Comparison of ENCODE assay signal across 9 mouse cellular contexts in the genomic region with DNA sequence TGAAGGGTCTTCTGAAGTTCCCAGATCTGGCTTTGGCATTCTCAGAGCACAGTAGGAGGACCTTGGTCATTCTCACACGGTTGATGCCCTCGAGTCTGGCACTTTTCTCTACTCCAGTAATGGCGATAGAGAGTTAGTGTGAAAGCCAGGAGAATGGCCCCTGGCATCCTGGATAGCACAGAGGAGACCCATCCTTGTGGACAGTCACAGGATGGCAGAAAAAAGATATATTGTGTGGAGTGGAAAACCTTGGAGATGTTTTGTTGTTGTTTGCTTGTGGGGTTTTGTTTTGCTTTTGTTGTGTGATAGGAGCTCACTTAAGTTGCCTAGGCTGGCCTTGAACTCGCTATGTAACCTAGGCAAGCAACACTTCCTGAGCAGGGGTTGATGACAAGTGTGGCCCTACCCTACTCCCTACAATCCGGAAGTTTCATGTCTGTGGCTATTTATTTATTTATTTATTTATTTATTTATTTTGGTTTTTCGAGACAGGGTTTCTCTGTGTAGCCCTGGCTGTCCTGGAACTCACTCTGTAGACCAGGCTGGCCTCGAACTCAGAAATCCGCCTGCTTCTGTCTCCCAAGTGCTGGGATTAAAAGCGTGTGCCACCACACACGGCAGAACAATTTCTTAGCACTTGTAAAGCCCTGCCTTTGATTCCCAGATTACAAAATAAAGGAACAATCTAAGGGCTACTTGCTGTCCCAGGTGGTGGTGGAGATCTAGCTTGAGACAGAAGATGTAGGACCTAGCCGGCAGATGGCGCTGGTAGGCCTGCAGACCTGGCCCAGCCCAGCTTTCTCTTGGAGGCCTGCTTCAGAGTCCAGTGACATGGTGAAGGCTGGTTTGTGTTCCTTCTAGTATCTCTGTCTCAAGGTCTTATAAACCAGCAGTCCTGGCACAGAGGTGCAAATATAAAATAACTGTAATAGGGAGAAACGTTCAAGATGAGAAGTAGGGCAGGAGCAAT. TPM values are rescaled to one million over a fixed set of nuclear protein-coding genes. Genes with fewer than 3 reads are reported as not detected.
A peak's percentile ranks its signal among the peaks of the same experiment; 100 is the strongest.
DNase-seq lines count a peak whose midpoint lies in the region; ATAC-seq and TF ChIP-seq lines count a peak whose summit lies in the region.
"Had no signal": no experiment of that assay in that cellular context is flagged by ENCODE, and none has a peak within 500 bp of the region (broad histone marks: within the 10 kb centered on the region; RNA-seq: fewer than 3 reads in every experiment).

No protein-coding gene starts in this region.

- no peaks in the 10 kb centered on the region for H3K36me3 ChIP-seq in forebrain, embryonic 16.5 days (ENCODE audit: control insufficient read depth, insufficient read depth)
- no peaks in the 10 kb centered on the region for H3K36me3 ChIP-seq in hindbrain, embryonic 12.5 days
- H3K36me3 ChIP-seq: lung, embryonic 15.5 days had no signal

- peak; percentile 83 for TF ChIP-seq CTCF in Patski (IDR thresholded peaks at IDR 0.05)

- no peak overlapping the region for H3K9ac ChIP-seq in forebrain, embryonic 16.5 days (replicated peaks; ENCODE audit: low read depth, low read length)
- H3K9ac ChIP-seq in hindbrain, embryonic 12.5 days, result no peak overlapping the region
- H3K9ac ChIP-seq: lung, embryonic 15.5 days had no signal

- CTCF ChIA-PET in Patski (lab: Charles Lee), result interaction anchor here (0.8 to 3.1 kb wide), 19 partner anchors 10 to 184 kb away, joined by 3 to 14 read pairs (median 4); partner anchors contain the start of genes Fam168a and Plekhb1

- no peaks in the 10 kb centered on the region for H3K27me3 ChIP-seq in Patski
- H3K27me3 ChIP-seq in forebrain, embryonic 16.5 days (replicated peaks; ENCODE audit: control insufficient read depth, insufficient read depth, low read length), result no peaks in the 10 kb centered on the region
- H3K27me3 ChIP-seq in hindbrain, embryonic 12.5 days, result no peaks in the 10 kb centered on the region
- H3K27me3 ChIP-seq: lung, embryonic 15.5 days had no signal

- H3K27ac ChIP-seq in forebrain, embryonic 16.5 days (ENCODE audit: low read length), result no peak overlapping the region
- no peak overlapping the region for H3K27ac ChIP-seq in hindbrain, embryonic 12.5 days
- H3K27ac ChIP-seq: lung, embryonic 15.5 days had no signal

- H3K4me2 ChIP-seq in forebrain, embryonic 16.5 days (ENCODE audit: low read length), result no peak overlapping the region
- no peak overlapping the region for H3K4me2 ChIP-seq in hindbrain, embryonic 12.5 days (replicated peaks)
- H3K4me2 ChIP-seq: lung, embryonic 15.5 days had no signal

- in situ Hi-C loops in Patski (cut with MboI; ENCODE audit: low pct_unique_long_range_greater_than_20kb), result loop anchor here (5.0 to 10.0 kb wide), 2 partner anchors 119 to 182 kb away; no protein-coding TSS in a partner anchor

- 45% methylated on average over 13 of the region's 13 CpGs for WGBS in forebrain, embryonic 16.5 days
- WGBS in hindbrain, embryonic 12.5 days, result 45% methylated on average over 13 of the region's 13 CpGs

- H3K4me1 ChIP-seq in forebrain, embryonic 16.5 days (replicated peaks; ENCODE audit: control insufficient read depth, insufficient read depth, low read length), result no peaks in the 10 kb centered on the region; the same call in 1 of the 2 replicates
- H3K4me1 ChIP-seq in hindbrain, embryonic 12.5 days, result 0 out of 2 replicates have a peak, but pooled peaks cover 2% of the 10 kb centered on the region
- H3K4me1 ChIP-seq: lung, embryonic 15.5 days had no signal

- no peak for ATAC-seq in Patski
- ATAC-seq in forebrain, embryonic 16.5 days, result peak; percentile 71
- peak; percentile 43; the same call in 1 of the 2 replicates for ATAC-seq in hindbrain, embryonic 12.5 days (ENCODE audit: low FRiP score)
- ATAC-seq in megakaryocyte-erythroid progenitor cell, adult 5-6 weeks (replicated peaks; ENCODE audit: low FRiP score, low TSS enrichment, poor library complexity, severe bottlenecking), result peak; percentile 72

- no peak overlapping the region for H3K4me3 ChIP-seq in forebrain, embryonic 16.5 days (replicated peaks; ENCODE audit: low read length)
- H3K4me3 ChIP-seq in hindbrain, embryonic 12.5 days, result no peak overlapping the region
- H3K4me3 ChIP-seq: lung, embryonic 15.5 days had no signal

- POLR2A ChIA-PET in Patski (lab: Charles Lee), result interaction anchor here (0.9 kb wide), 1 partner anchor 113 kb away, joined by 3 read pairs; no protein-coding TSS in a partner anchor

- DNase-seq in Patski (ENCODE audit: low read depth, low spot score), result no peak
- peak; percentile 60 for DNase-seq in cerebellum, adult 11-12 months
- peak; percentile 50 to 65 for DNase-seq in layer of hippocampus, postnatal 36 days
- peak; percentile 64 for DNase-seq in right cerebral cortex, postnatal 25 days
- peak; percentile 60 to 79 for DNase-seq in urinary bladder, postnatal 4 days (ENCODE audit: low spot score in 2 of 2)

- no peaks in the 10 kb centered on the region for H3K9me3 ChIP-seq in forebrain, embryonic 16.5 days (ENCODE audit: control insufficient read depth, low read length)
- H3K9me3 ChIP-seq in hindbrain, embryonic 12.5 days (replicated peaks), result no peaks in the 10 kb centered on the region
- H3K9me3 ChIP-seq: lung, embryonic 15.5 days had no signal

RNA-seq across cellular contexts. Expression of gene Fam168a, which starts 21.1 kb away (rescaled TPM):
- 40.2 TPM for polyA plus RNA-seq in Patski (2021)
- polyA plus RNA-seq in forebrain, embryonic 16.5 days (2015; fragmentation: Nextera tagmentation; extraction: Ambion mirVana), result 118 and 119 TPM in 2 replicates
- 64.7 and 67.2 TPM in 2 replicates for polyA plus RNA-seq in hindbrain, embryonic 12.5 days (2016; fragmentation: Nextera tagmentation; extraction: Ambion mirVana)
- total RNA-seq in layer of hippocampus, postnatal 36 days (2021), result 100 to 1,000 TPM; 225 to 254 TPM
- total RNA-seq in megakaryocyte-erythroid progenitor cell, adult 5-6 weeks (2014; fragmentation: Nextera tagmentation), result 26.9 and 35.9 TPM in 2 replicates
- total RNA-seq in megakaryocyte-erythroid progenitor cell, adult 5-6 weeks (2017), result 7.3 and 7.7 TPM in 2 replicates

RNA-seq across cellular contexts. Expression of gene Plekhb1, which starts 23.1 kb away (rescaled TPM):
- 9.5 TPM for polyA plus RNA-seq in Patski (2021)
- 7.1 and 7.6 TPM in 2 replicates for polyA plus RNA-seq in forebrain, embryonic 16.5 days (2015; fragmentation: Nextera tagmentation; extraction: Ambion mirVana)
- polyA plus RNA-seq in hindbrain, embryonic 12.5 days (2016; fragmentation: Nextera tagmentation; extraction: Ambion mirVana), result 10.5 and 16.9 TPM in 2 replicates
- total RNA-seq in layer of hippocampus, postnatal 36 days (2021), result 100 to 1,000 TPM; 207 to 223 TPM
- total RNA-seq in megakaryocyte-erythroid progenitor cell, adult 5-6 weeks (2014; fragmentation: Nextera tagmentation), result not detected in 2 replicates
- total RNA-seq in megakaryocyte-erythroid progenitor cell, adult 5-6 weeks (2017), result 0.05 TPM in 1 of 2 replicates, not detected in the other
